Mouse (Mus musculus): ENCODE data around the gene Clrn2.

The Clrn2 gene

GRCm38 (mm10) chr5:45510071-45510470 lies 56.5 kb downstream of the Clrn2 start:
- DNase-seq (ENCODE audit: low read depth, low spot score): no peak

DNA sequence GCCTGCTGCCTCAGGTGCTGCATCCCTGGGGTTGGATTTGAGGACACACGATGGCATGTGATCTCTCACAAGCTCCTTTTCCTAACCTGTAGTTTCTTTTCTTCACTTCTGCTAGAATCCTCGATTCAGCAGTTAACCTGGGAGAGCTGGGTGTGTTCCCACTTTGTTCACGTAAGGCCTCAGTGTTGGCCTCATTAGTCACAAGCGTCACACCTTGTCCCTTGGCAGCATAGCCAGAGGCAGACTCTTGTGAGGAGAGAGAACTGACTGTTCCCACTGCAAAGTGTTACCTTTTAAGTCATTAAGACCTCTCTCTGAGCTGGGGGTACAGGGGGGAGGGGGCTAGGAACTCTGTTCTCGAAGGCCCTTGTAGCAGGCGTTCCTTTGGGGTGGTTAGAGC lies 59.4 kb downstream of the Clrn2 start:
- no peak for DNase-seq (ENCODE audit: low read depth, low spot score)

GRCm38 (mm10) chr5:45513511-45513910 lies 60.0 kb downstream of the Clrn2 start:
- no peak for DNase-seq (ENCODE audit: low read depth, low spot score)

Measured in ES-CJ7 (cell line).